Mouse (Mus musculus) heart, embryonic 16.5 days (tissue): ENCODE measurements around the gene Slc7a6. TPM values are rescaled to one million over a fixed set of nuclear protein-coding genes. Genes with fewer than 3 reads are reported as not detected.
"Not testable (repeated sequence)": the region's sequence is repeated elsewhere in the genome, so short reads cannot be mapped to it uniquely, and the experiment has no call there.

Source experiments
- ATAC-seq: fragments of 200-750 bp; cut with Nextera tagmentation; replicated peaks from 2 replicates; pipeline ENCODE4 v1.8.0; 2017; ENCODE audit warnings: moderate number of reproducible peaks; ENCODE audit not compliant: insufficient read depth, low FRiP score; ENCODE audit errors: extremely low read depth
- H3K27ac ChIP-seq: fragments of 300-500 bp; sonication (generic); 2 replicates; pipeline ENCODE4 v1.5.1; 2014; ENCODE audit warnings: mild to moderate bottlenecking, low read length, control low read depth, moderate library complexity
- H3K27me3 ChIP-seq: fragments of 300-500 bp; sonication (generic); 2 replicates; pipeline ENCODE4 v1.6.1; 2014; ENCODE audit warnings: low read length, mixed read lengths; ENCODE audit not compliant: control insufficient read depth, insufficient read depth
- H3K36me3 ChIP-seq: fragments of 300-500 bp; sonication (generic); 2 replicates; pipeline ENCODE4 v1.6.1; 2014; ENCODE audit not compliant: control insufficient read depth, insufficient read depth
- H3K4me1 ChIP-seq: fragments of 300-500 bp; sonication (generic); 2 replicates; pipeline ENCODE4 v1.6.1; 2014; ENCODE audit warnings: low read length, mixed read lengths; ENCODE audit not compliant: control insufficient read depth, insufficient read depth
- H3K4me2 ChIP-seq: fragments of 300-500 bp; sonication (generic); 2 replicates; pipeline ENCODE4 v1.6.1; 2014; ENCODE audit warnings: low read depth, mild to moderate bottlenecking, control low read depth, low read length
- H3K4me3 ChIP-seq: fragments of 300-500 bp; sonication (generic); 2 replicates; pipeline ENCODE4 v1.5.1; 2014; ENCODE audit warnings: mild to moderate bottlenecking, control low read depth, low read length
- H3K9ac ChIP-seq: fragments of 300-500 bp; sonication (generic); 2 replicates; pipeline ENCODE4 v1.6.1; 2014; ENCODE audit warnings: low read length, control low read depth
- H3K9me3 ChIP-seq: fragments of 300-500 bp; sonication (generic); replicated peaks from 2 replicates; pipeline ENCODE4 v1.6.1; 2016; ENCODE audit warnings: low read length; ENCODE audit not compliant: control insufficient read depth
- WGBS: fragments of 180-500 bp; shearing (Covaris S2); extraction: QIAGEN DNeasy Blood & Tissue Kit; methylation state at CpG from one replicate; pipeline ENCODE4 v1.1.7; 2014; 5-methylcytosine and 5-hydroxymethylcytosine counted together
- polyA plus RNA-seq: library from polyadenylated mRNA; unstranded; fragments of >200 nt; fragmentation: Nextera tagmentation; extraction: Ambion mirVana; gene quantifications from 2 replicates; pipeline ENCODE4 v1.2.1, GENCODE M21; 2015

Gene Slc7a6
- polyA plus RNA-seq, 1 experiment from 2014 or later = 21.1 TPM

DNA sequence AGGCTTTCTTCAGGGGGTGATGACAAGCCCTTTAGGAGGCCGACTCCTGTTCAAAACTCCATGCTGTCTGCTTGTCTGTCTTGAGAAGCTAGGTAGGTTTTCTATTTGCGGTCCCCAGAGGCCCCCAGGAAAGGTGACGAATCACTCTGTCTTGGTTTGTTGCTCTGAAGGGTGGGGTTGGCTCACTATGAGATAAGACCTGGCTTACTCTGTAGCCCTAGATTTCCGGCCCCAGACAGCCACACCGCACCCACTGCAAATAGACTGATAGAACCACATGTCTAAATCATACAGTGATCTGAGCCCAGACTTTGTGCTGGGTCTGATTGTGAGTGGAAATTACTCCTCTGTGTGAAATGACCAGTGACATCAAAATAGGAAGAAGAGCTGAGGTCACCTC is 23.0 kb downstream of the Slc7a6 start:
- peaks cover 33% of the 10 kb centered on the region for H3K36me3 ChIP-seq
- H3K27ac ChIP-seq = no peak overlapping the region
- H3K27me3 ChIP-seq = no peaks in the 10 kb centered on the region
- no peaks in the 10 kb centered on the region for H3K4me1 ChIP-seq
- ATAC-seq = no peak
- no peak overlapping the region for H3K4me2 ChIP-seq
- no peak overlapping the region for H3K9ac ChIP-seq
- no peaks in the 10 kb centered on the region for H3K9me3 ChIP-seq
- no peak overlapping the region for H3K4me3 ChIP-seq
- 51% methylated on average over 5 of the region's 5 CpGs for WGBS

DNA sequence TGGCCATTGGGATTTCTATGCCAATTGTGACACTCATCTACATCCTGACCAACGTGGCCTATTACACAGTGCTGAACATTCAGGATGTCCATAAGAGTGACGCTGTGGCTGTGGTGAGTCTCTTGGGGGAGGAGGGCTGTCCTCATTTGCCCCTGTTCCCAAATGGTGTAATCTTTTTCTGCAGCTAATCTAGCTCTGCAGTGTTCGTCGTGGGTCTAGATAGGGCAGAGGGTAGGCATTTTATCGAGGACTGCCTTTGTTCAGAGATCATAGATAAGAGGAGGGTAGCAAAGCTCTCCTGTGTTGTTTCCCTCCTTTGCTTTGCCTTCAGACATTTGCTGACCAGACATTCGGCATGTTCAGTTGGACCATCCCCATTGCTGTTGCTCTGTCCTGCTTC is 24.5 kb downstream of the Slc7a6 start:
- no peak for ATAC-seq
- peaks cover 34% of the 10 kb centered on the region for H3K36me3 ChIP-seq
- no peak overlapping the region for H3K27ac ChIP-seq
- no peak overlapping the region for H3K4me2 ChIP-seq
- WGBS = 65% methylated on average over 6 of the region's 6 CpGs
- H3K9me3 ChIP-seq = no peaks in the 10 kb centered on the region
- H3K4me3 ChIP-seq = no peak overlapping the region
- H3K27me3 ChIP-seq = no peaks in the 10 kb centered on the region
- H3K4me1 ChIP-seq = no peaks in the 10 kb centered on the region
- H3K9ac ChIP-seq = no peak overlapping the region

DNA sequence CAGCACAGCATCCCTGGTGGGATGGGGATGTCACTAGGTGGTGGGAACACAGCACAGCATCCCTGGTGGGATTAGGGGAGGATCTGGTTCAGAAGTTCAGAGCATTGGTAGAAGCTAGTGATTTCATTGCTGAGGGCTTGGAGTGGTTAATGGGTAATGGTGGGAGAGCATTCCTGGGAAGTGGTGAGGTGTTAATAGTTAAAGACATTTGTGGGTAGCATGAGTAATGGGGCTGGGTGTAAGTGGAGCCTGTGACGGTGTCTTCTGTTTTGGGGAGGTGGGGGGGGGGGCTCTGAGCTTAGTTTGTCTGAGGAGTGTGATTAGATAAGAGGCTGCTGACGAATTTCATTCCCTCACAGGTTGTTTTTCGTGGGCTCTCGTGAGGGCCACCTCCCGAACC is 25.4 kb downstream of the Slc7a6 start:
- Histone ChIP-seq H3K9me3 (no peaks in the 10 kb centered on the region), H3K4me3 (no peak overlapping the region), H3K9ac (no peak overlapping the region), H3K27me3 (no peaks in the 10 kb centered on the region), H3K4me1 (no peaks in the 10 kb centered on the region), H3K4me2 (no peak overlapping the region), H3K27ac (no peak overlapping the region), H3K36me3 (peaks cover 36% of the 10 kb centered on the region)
- WGBS = 48% methylated on average over 5 of the region's 5 CpGs
- ATAC-seq = no peak

DNA sequence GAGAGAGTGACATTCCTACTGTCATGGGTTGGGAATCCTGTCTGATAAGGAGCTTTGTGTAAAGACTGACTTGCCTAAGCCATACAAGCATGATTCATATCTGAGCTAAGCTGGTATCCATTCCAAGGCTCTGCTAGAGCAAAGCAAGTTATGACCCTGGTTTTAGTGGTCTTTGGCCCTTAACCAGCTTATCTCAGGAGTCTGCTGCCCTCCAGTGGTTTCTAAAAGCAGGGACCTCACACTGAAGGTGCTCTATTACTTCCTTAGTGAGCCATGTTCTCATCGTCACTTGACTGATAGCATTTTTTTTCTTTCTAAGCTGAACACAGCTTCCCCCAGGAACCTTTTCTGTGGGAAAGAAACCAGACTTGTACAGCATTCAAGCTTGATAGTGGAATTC is 30.1 kb downstream of the Slc7a6 start:
- Histone ChIP-seq H3K4me3 (no peak overlapping the region), H3K9ac (no peak overlapping the region), H3K27ac (no peak overlapping the region), H3K27me3 (no peaks in the 10 kb centered on the region), H3K4me2 (no peak overlapping the region), H3K4me1 (no peaks in the 10 kb centered on the region), H3K9me3 (no peaks in the 10 kb centered on the region), H3K36me3 (peaks cover 45% of the 10 kb centered on the region)
- 13% methylated on average over 1 of the region's 1 CpGs for WGBS
- no peak for ATAC-seq

DNA sequence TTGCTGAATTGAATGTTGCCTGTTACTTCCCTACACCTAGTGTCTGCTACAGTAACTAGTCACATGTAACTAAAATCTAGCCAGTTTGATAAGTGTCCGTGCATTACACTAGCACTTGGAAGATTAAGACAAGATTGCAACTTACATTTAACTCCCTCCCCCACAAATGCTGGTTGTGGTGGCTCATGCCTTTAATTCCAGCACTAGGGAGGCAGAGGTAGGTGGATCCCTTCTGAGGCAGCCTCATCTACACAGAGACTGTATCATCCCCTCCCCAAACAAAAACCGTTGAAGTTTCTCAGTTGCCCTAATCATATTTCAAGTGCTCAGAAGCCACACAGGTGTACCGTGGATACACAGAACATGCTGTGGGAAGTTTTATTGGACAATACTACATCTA is 30.9 kb downstream of the Slc7a6 start:
- not testable (repeated sequence) for H3K4me1 ChIP-seq, H3K4me3 ChIP-seq, H3K4me2 ChIP-seq, H3K27ac ChIP-seq, ATAC-seq, H3K27me3 ChIP-seq, H3K9ac ChIP-seq, H3K9me3 ChIP-seq
- peaks cover 51% of the 10 kb centered on the region for H3K36me3 ChIP-seq
- 68% methylated on average over 3 of the region's 3 CpGs for WGBS

DNA sequence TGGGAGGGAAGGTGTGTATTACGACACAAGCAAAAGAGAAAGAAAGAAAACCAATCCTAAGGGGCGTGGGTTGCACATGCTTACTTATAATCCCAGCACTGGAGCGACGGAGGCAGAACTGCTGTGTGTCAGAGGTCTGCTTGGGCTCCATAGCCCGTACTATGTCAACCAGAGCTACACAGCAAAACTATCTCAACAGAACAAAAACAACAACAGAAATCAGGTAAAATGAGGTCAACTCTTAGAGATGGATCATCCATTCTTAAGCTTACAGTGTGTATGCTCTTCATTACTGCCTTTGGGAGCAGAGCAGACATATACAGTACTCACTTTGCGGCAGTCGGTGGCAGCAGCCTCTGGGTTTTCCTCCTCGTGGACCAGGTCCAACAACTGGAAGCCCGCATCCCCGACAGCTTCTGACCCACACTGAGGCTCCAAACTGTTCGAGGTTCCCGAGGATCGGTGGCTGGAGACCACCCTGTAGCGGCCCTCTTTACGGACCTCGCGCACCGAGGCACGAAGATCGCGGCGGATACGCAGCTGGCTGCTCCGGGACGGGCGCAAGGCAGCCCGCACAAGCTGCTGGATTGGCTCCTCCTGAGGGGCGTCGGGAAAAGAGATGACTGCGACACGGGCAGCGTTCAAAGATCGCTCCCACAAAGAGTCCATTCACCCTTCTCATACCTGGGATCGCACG is 41.5 kb downstream of the Slc7a6 start:
- WGBS = under 1% methylated on average over 35 of the region's 35 CpGs
- H3K36me3 ChIP-seq = peaks cover 11% of the 10 kb centered on the region
- H3K9me3 ChIP-seq = no peaks in the 10 kb centered on the region
- peaks cover 10% of the 10 kb centered on the region for H3K4me1 ChIP-seq
- peak; percentile 28 for ATAC-seq
- peak overlapping the region; percentile 89 for H3K9ac ChIP-seq
- H3K27me3 ChIP-seq = no peaks in the 10 kb centered on the region
- H3K4me2 ChIP-seq = peak overlapping the region; percentile 79
- H3K4me3 ChIP-seq = peak overlapping the region; percentile 73
- H3K27ac ChIP-seq = peak overlapping the region; percentile 86

DNA sequence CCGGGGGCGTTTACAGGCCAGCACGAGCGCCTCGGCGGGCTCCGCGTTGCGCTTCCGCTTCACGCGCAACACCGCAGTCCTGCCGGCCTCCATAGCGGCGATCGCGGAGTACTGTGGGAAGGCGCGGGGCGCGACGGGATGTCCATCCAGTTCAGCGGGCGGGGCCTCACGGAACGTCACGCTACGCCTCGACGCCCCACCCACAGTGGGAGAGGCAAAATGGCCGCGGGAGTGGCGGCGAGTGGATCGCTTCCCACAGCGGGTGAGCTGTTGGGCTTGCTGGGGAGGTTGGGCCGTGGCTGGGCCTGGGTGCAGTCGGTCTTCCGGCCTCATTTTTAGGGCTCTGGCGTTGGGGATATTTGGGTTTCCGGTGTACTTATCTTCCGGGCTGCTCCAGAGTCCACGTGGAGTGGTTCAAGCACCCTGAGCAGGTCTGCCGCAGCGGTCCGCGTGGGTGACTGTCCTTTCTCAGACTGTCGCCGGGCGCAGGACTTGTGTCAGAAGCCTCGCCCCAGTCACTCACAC is 42.2 kb downstream of the Slc7a6 start, which contains the start of the genes Slc7a6os and Prmt7:
Gene Slc7a6os (minus strand): TSS at position 115 of the 525 bp plus-strand sequence.
Gene Prmt7 (plus strand): TSS at position 116 of the 525 bp plus-strand sequence.
- Histone ChIP-seq H3K36me3 (peaks cover 5% of the 10 kb centered on the region; the same call in 1 of the 2 replicates), H3K27me3 (no peaks in the 10 kb centered on the region), H3K9ac (peak within 1 kb of the TSS; percentile 89), H3K9me3 (no peaks in the 10 kb centered on the region), H3K4me3 (peak within 1 kb of the TSS; percentile 73), H3K27ac (peak within 1 kb of the TSS; percentile 86), H3K4me1 (peaks cover 10% of the 10 kb centered on the region), H3K4me2 (peak within 1 kb of the TSS; percentile 79)
- peak; percentile 99 for ATAC-seq
- WGBS = under 1% methylated on average over 52 of the region's 52 CpGs

DNA sequence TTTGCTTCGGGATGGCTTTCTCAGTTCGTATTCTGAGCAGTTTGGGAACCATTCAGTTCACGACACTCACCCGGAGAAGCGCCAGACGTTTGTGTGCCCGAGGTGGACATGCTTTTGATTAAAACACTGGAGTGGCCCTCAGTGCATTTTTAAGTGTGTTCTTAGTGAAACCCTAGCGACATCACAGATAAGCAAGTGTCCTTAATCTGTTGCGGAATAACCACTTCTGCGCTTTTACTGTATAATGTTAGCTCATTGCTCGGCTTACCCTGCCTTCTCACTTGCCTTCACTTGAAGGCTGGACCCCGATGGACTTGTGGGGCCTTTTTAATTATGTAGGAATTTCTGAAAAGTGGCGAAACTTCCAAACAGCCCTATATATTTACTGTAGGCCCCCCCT is 42.8 kb downstream of the Slc7a6 start:
- Histone ChIP-seq H3K4me3 (peak overlapping the region; percentile 73), H3K4me2 (peak overlapping the region; percentile 79), H3K4me1 (peaks cover 10% of the 10 kb centered on the region), H3K27me3 (no peaks in the 10 kb centered on the region), H3K9me3 (no peaks in the 10 kb centered on the region), H3K9ac (peak overlapping the region; percentile 89), H3K36me3 (peaks cover 5% of the 10 kb centered on the region; the same call in 1 of the 2 replicates), H3K27ac (peak overlapping the region; percentile 86)
- WGBS = 4% methylated on average over 13 of the region's 13 CpGs
- ATAC-seq = no peak

DNA sequence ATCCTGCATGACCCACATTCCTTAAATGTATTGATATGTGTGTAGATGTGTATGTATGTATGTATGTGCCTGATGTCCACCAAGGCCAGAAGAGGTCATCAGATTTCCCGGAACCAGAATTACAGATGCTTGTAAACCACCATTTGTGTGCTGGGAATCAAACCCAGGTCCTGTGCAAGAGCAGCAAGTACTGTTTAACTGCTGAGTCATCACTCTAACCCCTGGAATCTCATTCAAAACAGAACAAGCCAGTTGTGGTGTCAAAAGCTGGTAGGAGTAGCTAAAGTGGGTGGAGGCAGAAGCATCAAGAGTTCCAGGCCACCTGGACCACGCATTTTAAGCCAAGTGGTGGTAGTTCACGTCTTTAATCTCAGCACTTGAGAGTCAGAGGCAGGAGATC is 45.3 kb downstream of the Slc7a6 start:
- Histone ChIP-seq H3K36me3 (peaks cover 17% of the 10 kb centered on the region), H3K27me3 (no peaks in the 10 kb centered on the region), H3K4me2 (no peak overlapping the region), H3K4me1 (peaks cover 10% of the 10 kb centered on the region), H3K9me3 (no peaks in the 10 kb centered on the region), H3K9ac (no peak overlapping the region), H3K27ac (no peak overlapping the region), H3K4me3 (no peak overlapping the region)
- ATAC-seq = no peak
- 86% methylated on average over 3 of the region's 3 CpGs for WGBS
